Mouse (Mus musculus) neutrophil, adult 65 days (primary cell): ENCODE measurements around the gene Cldn34b4. TPM values are rescaled to one million over a fixed set of nuclear protein-coding genes. Genes with fewer than 3 reads are reported as not detected.

ENCODE experiments used
- total RNA-seq: library from RNA; stranded (reverse); gene quantifications from 2 replicates; pipeline ENCODE4 v1.2.4, GENCODE M21; 2023

Cldn34b4 gene
- total RNA-seq, result not detected in 2 replicates

DNA sequence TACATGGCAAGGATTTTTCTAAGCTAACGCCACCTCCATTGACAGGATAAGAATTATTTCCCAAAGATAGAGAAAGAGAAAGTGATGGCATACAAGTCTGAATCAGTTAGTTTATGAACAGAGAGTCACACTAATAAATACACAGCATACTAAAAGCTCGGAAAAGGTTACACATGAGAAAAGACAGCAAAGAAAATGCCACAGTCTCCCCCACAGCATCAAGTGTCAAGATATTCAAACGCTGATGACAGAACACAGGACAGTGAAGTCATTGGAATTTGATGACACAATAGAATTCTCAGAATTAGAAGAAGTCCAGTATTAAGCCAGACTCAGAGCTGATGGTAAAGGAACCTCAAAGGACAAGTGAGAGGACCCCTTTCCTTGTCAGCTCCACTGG is at the start of gene Cldn34b4:
TSS of gene Cldn34b4 (plus strand) at position 301 of the 400 bp plus-strand sequence.

Other genes with a start within 250 kb of the Cldn34b4 start
- gene Cldn34b3, start 129.0 kb upstream of the Cldn34b4 start, total RNA-seq, result not detected in 2 replicates
- not detected in 2 replicates for gene Cldn34d, start 209.6 kb downstream of the Cldn34b4 start, total RNA-seq